Mouse (Mus musculus): ENCODE results near the gene Zfp629.
A peak's percentile ranks its signal among the peaks of the same experiment; 100 is the strongest.

The Zfp629 gene

GRCm38 (mm10) chr7:127614511-127614890, 1.1 kb downstream of the Zfp629 start:
- DNase-seq (ENCODE audit: low read depth): no peak

GRCm38 (mm10) chr7:127614091-127614490, 1.5 kb downstream of the Zfp629 start:
- DNase-seq (ENCODE audit: low read depth): no peak

- DNase-seq (ENCODE audit: low read depth): no peak
Observed at GRCm38 (mm10) chr7:127613501-127613900, 2.1 kb downstream of the Zfp629 start.

GRCm38 (mm10) chr7:127611561-127611960, 4.0 kb downstream of the Zfp629 start:
- no peak for DNase-seq (ENCODE audit: low read depth)

- DNase-seq (ENCODE audit: low read depth): no peak
Observed at GRCm38 (mm10) chr7:127611011-127611410, 4.6 kb downstream of the Zfp629 start.

- no peak for DNase-seq (ENCODE audit: low read depth)
Observed at GRCm38 (mm10) chr7:127607150-127607549, 8.4 kb downstream of the Zfp629 start.

- DNase-seq (ENCODE audit: low read depth): no peak
Observed at GRCm38 (mm10) chr7:127604256-127604655, 11.3 kb downstream of the Zfp629 start.

- DNase-seq (ENCODE audit: low read depth): no peak
Observed at GRCm38 (mm10) chr7:127602903-127603302, 12.7 kb downstream of the Zfp629 start.

GRCm38 (mm10) chr7:127601735-127602134, 13.9 kb downstream of the Zfp629 start:
- DNase-seq (ENCODE audit: low read depth): no peak

GRCm38 (mm10) chr7:127600612-127601011, 15.0 kb downstream of the Zfp629 start:
- DNase-seq (ENCODE audit: low read depth): no peak

GRCm38 (mm10) chr7:127596747-127597146, 18.9 kb downstream of the Zfp629 start:
- no peak for DNase-seq (ENCODE audit: low read depth)

- DNase-seq (ENCODE audit: low read depth): no peak
Observed at GRCm38 (mm10) chr7:127592575-127592974, 23.0 kb downstream of the Zfp629 start.

- DNase-seq (ENCODE audit: low read depth): no peak
Observed at GRCm38 (mm10) chr7:127591108-127591507, 24.5 kb downstream of the Zfp629 start.

- DNase-seq (ENCODE audit: low read depth): no peak
Observed at GRCm38 (mm10) chr7:127589637-127590036, 26.0 kb downstream of the Zfp629 start.

- no peak for DNase-seq (ENCODE audit: low read depth)
Observed at GRCm38 (mm10) chr7:127588901-127589300, 26.7 kb downstream of the Zfp629 start.

- peak; percentile 95 for DNase-seq (ENCODE audit: low read depth)
Observed at GRCm38 (mm10) chr7:127588011-127588871, 27.4 kb downstream of the Zfp629 start, which contains the start of the genes Ccdc189 and Rnf40. Gene Ccdc189, minus strand, starts transcription at chr7:127588595. Gene Rnf40, plus strand, starts transcription at chr7:127588767.

GRCm38 (mm10) chr7:127587196-127587595, 28.4 kb downstream of the Zfp629 start:
- DNase-seq (ENCODE audit: low read depth): no peak

GRCm38 (mm10) chr7:127586149-127586548, 29.4 kb downstream of the Zfp629 start:
- DNase-seq (ENCODE audit: low read depth): no peak

GRCm38 (mm10) chr7:127585031-127585430, 30.6 kb downstream of the Zfp629 start:
- no peak for DNase-seq (ENCODE audit: low read depth)

GRCm38 (mm10) chr7:127583260-127583659, 32.3 kb downstream of the Zfp629 start:
- DNase-seq (ENCODE audit: low read depth): no peak

- no peak for DNase-seq (ENCODE audit: low read depth)
Observed at GRCm38 (mm10) chr7:127574115-127574514, 41.5 kb downstream of the Zfp629 start.

- DNase-seq (ENCODE audit: low read depth): no peak
Observed at GRCm38 (mm10) chr7:127573503-127574008, 42.0 kb downstream of the Zfp629 start.

- DNase-seq (ENCODE audit: low read depth): peak; percentile 88
Observed at GRCm38 (mm10) chr7:127572895-127573471, 42.6 kb downstream of the Zfp629 start, which contains the start of gene Phkg2. Gene Phkg2, plus strand, starts transcription at chr7:127573340.

Measured in c-Kit-positive CD71-negative TER-119-negative erythroid progenitor cells, embryonic 14.5 days (primary cell).